Mouse (Mus musculus) megakaryocyte, embryonic 14.5 days (primary cell): ENCODE results near the gene Ppp1r26. TPM values are rescaled to one million over a fixed set of nuclear protein-coding genes. Genes with fewer than 3 reads are reported as not detected.
"Not testable (repeated sequence)": the region's sequence is repeated elsewhere in the genome, so short reads cannot be mapped to it uniquely, and the experiment has no call there.

Experiments
- H3K27me3 ChIP-seq: replicated peaks from 2 replicates; pipeline ENCODE3; 2012; ENCODE audit warnings: inconsistent platforms
- H3K36me3 ChIP-seq: replicated peaks from 2 replicates; pipeline ENCODE3; 2012; ENCODE audit warnings: low read length, inconsistent platforms, mixed read lengths
- H3K4me1 ChIP-seq: 2 replicates; pipeline ENCODE4 v1.6.1; 2012; ENCODE audit warnings: inconsistent platforms
- H3K4me3 ChIP-seq: replicated peaks from 2 replicates; pipeline ENCODE3; 2012; ENCODE audit warnings: moderate library complexity, mild to moderate bottlenecking, inconsistent platforms
- H3K9me3 ChIP-seq: 2 replicates; pipeline ENCODE4 v1.6.1; 2012; ENCODE audit warnings: inconsistent platforms
- FLI1 ChIP-seq: IDR thresholded peaks from 2 replicates; pipeline ENCODE4 v1.6.1; 2012; ENCODE audit warnings: low read length, inconsistent platforms, mixed read lengths
- GATA1 ChIP-seq: IDR thresholded peaks from 3 replicates; pipeline ENCODE4 v1.6.1; 2012; ENCODE audit warnings: mixed read lengths, low read length, inconsistent platforms, borderline replicate concordance
- polyA plus RNA-seq: library from polyadenylated mRNA; stranded (reverse); fragments of >175 nt; gene quantifications from 2 replicates; pipeline ENCODE4 v1.2.3, GENCODE M21; 2012; ENCODE audit warnings: low replicate concordance; ENCODE audit not compliant: insufficient read depth

Ppp1r26 gene
- polyA plus RNA-seq, 1 experiment = not detected

- H3K9me3 ChIP-seq = 0 out of 2 replicates have a peak, but pooled peaks cover 2% of the 10 kb centered on the region
- peaks cover 40% of the 10 kb centered on the region for H3K36me3 ChIP-seq
- peak within 1 kb of the TSS; percentile 94 for H3K4me3 ChIP-seq
- TF ChIP-seq GATA1 (no peak), FLI1 (no peak)
- H3K4me1 ChIP-seq = peaks cover 44% of the 10 kb centered on the region
- peaks cover 23% of the 10 kb centered on the region for H3K27me3 ChIP-seq
Observed at GRCm38 (mm10) chr2:28467860-28468485, 21.4 kb downstream of the Ppp1r26 start, which contains the start of gene Mrps2. TSS of gene Mrps2 (plus strand) at chr2:28468066.

DNA sequence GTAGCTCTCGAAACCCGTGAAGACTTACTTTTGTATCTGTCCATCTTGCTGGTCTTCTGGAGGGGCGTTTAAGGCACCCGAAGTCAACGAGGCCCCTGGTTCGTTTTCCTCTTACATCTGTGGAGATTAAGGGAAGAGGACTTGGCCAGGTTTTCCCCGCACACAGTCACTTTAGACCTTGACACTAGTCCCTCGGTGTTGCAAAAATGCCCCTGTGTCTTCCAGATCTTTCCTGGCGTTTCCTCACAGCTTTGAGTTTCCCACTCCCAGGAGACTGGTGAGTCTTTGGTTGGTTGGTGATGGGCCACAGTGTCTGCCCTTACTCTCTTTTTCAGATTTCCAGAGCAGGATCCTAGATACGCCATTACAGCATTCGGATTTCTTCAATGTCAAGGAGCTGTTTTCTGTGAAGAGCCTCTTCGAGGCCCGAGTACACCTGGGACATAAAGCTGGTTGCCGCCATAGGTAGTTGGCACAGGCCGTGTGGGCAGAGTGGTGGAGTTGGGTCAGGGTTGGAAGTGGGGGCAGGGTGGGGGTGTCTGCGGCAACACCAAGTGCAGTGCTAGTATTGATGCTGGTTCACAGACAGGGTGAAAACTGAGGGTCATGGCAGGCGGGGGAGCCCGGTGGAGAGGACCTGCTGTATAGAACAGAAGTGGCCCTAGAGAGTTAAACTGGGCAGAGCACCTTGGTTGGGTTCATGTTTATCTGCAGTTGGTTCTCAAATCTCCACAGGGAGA lies 22.1 kb downstream of the Ppp1r26 start:
- TF ChIP-seq GATA1 = no peak
- no peak for TF ChIP-seq FLI1
- Histone ChIP-seq H3K4me3 (peak overlapping the region; percentile 94), H3K36me3 (peaks cover 42% of the 10 kb centered on the region), H3K4me1 (peaks cover 44% of the 10 kb centered on the region), H3K9me3 (peaks cover 4% of the 10 kb centered on the region; the same call in 1 of the 2 replicates), H3K27me3 (peaks cover 23% of the 10 kb centered on the region)

- Histone ChIP-seq H3K36me3 (peaks cover 42% of the 10 kb centered on the region), H3K4me3 (no peak overlapping the region), H3K4me1 (peaks cover 44% of the 10 kb centered on the region)
Observed at GRCm38 (mm10) chr2:28469461-28469860, 22.9 kb downstream of the Ppp1r26 start.

GRCm38 (mm10) chr2:28470591-28470990 lies 24.0 kb downstream of the Ppp1r26 start:
- TF ChIP-seq FLI1 (no peak), GATA1 (no peak)
- Histone ChIP-seq H3K27me3 (peaks cover 8% of the 10 kb centered on the region), H3K36me3 (peaks cover 42% of the 10 kb centered on the region), H3K4me3 (no peak overlapping the region), H3K4me1 (peaks cover 40% of the 10 kb centered on the region), H3K9me3 (peaks cover 4% of the 10 kb centered on the region; the same call in 1 of the 2 replicates)

More at GRCm38 (mm10) chr2:28469461-28469860, 22.9 kb downstream of the Ppp1r26 start:
- peaks cover 19% of the 10 kb centered on the region for H3K27me3 ChIP-seq
- H3K9me3 ChIP-seq = peaks cover 4% of the 10 kb centered on the region; the same call in 1 of the 2 replicates
- TF ChIP-seq GATA1 (no peak), FLI1 (no peak)

DNA sequence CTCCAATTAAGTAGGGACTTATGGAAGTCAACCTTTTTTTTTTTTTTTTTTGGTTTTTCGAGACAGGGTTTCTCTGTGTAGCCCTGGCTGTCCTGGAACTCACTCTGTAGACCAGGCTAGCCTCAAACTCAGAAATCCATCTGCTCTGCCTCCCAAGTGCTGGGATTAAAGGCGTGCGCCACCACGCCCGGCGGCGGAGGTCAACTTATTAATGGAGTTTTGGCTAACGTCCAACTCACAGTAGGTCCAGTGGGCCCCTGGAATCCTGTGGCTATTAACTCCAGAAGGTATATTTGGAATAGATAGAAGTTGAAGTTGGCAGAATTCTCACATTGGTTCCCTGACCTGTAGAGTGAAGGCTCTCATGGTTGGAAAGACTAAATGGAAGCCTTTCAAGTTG lies 25.4 kb downstream of the Ppp1r26 start:
- not testable (repeated sequence) for H3K9me3 ChIP-seq, H3K4me3 ChIP-seq, H3K27me3 ChIP-seq
- Histone ChIP-seq H3K4me1 (peaks cover 26% of the 10 kb centered on the region), H3K36me3 (peaks cover 42% of the 10 kb centered on the region)

GRCm38 (mm10) chr2:28477993-28478392 lies 31.4 kb downstream of the Ppp1r26 start:
- not testable (repeated sequence) for H3K27me3 ChIP-seq, H3K4me1 ChIP-seq, H3K36me3 ChIP-seq, H3K9me3 ChIP-seq, H3K4me3 ChIP-seq

DNA sequence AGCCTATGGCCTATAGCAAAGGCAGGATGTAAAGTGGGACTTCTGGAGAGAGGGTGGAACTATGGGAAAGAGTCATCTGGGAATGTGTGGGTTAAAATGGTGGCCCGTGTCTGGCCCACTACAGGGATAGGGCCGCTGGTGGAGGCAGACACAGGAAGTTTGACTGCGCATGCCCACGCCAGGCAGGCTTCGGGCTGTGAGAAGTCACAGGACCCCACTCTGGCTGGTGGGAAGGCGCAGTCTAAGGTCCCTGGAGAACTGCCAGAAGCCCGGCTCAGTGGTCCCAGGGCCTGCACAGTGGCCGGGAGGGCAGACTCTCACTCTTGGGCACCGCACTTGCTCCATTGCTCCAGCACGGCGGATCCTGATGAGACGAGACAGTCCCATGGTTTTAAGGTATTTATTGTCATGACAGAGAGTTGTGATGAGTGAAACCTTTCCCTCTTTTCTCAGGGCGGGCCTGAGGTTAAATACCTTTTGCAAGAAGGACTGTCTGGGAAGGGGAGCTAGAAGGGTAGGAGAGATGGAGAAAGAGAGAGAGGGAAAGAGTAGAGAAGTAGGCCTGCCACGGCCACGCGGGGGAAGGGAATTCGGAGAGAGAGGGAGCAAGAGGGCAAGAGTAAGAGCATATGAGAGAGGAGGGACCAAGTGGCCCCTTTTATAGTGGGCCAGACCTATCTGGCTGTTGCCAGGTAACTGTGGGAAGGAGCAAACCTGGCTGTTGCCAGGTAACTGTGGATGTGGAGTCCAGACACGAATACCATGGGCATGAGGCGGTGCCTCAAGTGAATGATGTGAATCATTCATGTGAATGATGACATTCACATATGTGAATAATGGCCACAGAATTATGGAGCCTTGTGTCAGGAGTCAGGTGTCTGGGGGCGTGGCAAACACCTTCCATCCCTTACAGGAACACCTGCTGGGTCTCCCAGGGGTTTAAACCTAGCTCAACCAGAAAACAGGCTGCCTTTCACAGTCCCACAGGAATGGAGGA lies 32.9 kb downstream of the Ppp1r26 start:
- Histone ChIP-seq H3K9me3 (no peaks in the 10 kb centered on the region), H3K4me1 (no peaks in the 10 kb centered on the region), H3K27me3 (peaks cover 13% of the 10 kb centered on the region), H3K4me3 (no peak overlapping the region), H3K36me3 (no peaks in the 10 kb centered on the region)
- TF ChIP-seq GATA1 (no peak), FLI1 (no peak)

- Histone ChIP-seq H3K36me3 (no peaks in the 10 kb centered on the region), H3K9me3 (no peaks in the 10 kb centered on the region), H3K27me3 (peaks cover 18% of the 10 kb centered on the region), H3K4me1 (no peaks in the 10 kb centered on the region), H3K4me3 (no peak overlapping the region)
- TF ChIP-seq GATA1 (no peak), FLI1 (no peak)
Observed at GRCm38 (mm10) chr2:28483861-28484260, 37.3 kb downstream of the Ppp1r26 start.

- H3K27me3 ChIP-seq = peaks cover 20% of the 10 kb centered on the region
- H3K9me3 ChIP-seq = no peaks in the 10 kb centered on the region
- H3K36me3 ChIP-seq = no peaks in the 10 kb centered on the region
- H3K4me3 ChIP-seq = no peak overlapping the region
- H3K4me1 ChIP-seq = peaks cover 29% of the 10 kb centered on the region
- TF ChIP-seq GATA1 (no peak), FLI1 (no peak)
Observed at GRCm38 (mm10) chr2:28494521-28494920, 47.9 kb downstream of the Ppp1r26 start.

- TF ChIP-seq GATA1 (no peak), FLI1 (no peak)
- Histone ChIP-seq H3K36me3 (no peaks in the 10 kb centered on the region), H3K27me3 (peaks cover 20% of the 10 kb centered on the region), H3K4me1 (peaks cover 29% of the 10 kb centered on the region), H3K9me3 (no peaks in the 10 kb centered on the region), H3K4me3 (peak overlapping the region; percentile 31)
Observed at GRCm38 (mm10) chr2:28495207-28495756, 48.7 kb downstream of the Ppp1r26 start.
